Mouse (Mus musculus): ENCODE data around the gene Selenop. TPM values are rescaled to one million over a fixed set of nuclear protein-coding genes. Genes with fewer than 3 reads are reported as not detected.

Gene Selenop
- total RNA-seq (2023): 172 TPM

DNA sequence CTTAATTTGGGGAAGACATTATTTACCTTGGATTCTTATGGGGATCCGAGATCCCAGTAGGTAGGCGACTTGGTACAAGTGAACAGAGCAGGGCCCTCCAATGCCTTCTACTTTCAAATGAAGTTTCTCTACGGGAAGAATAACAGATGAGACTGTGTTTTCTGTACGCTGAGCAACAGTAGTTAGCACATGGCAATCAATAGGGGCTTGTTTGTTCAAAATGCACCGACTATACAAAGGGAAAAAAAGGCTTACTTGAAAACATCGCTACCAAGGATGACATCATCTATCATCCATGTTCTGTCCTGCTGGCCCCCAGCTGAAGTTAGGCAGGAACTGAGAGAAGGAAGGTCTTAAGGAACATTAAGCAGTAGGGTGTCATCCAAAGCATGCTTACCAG is at the start of gene Selenop:
Gene Selenop, plus strand, starts transcription at position 301 of the 400 bp plus-strand sequence.

DNA sequence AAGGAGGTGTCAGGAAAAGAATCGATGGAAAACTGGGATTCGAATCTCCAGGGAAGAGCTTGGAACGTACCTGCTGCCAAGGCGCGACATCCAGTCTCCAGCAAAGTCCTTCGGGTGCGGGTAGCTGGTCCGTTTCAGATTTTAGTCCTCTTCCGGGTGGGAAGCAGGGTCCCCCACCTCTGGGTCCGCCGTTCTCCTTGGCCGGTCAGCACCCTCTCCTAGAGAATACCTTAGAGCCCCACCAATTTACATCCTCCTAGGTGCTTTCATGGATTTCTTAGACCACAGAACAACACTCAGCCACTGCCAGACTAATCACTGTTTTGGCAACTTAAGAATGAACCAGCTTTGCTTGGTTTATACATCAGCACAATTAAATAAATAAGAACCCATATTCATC is 35.1 kb downstream of the Selenop start, which contains the start of gene Ccdc152:
Gene Ccdc152, minus strand, starts transcription at position 101 of the 400 bp plus-strand sequence.

Other genes starting within 250 kb of the Selenop start
- not detected for gene Ccdc152, start 35.0 kb downstream of the Selenop start, total RNA-seq (2023)

All from CD8-positive naive resting alpha-beta T cell, adult 57 days (primary cell).